Comparison of ENCODE assay signal across 14 mouse cellular contexts in the genomic region with DNA sequence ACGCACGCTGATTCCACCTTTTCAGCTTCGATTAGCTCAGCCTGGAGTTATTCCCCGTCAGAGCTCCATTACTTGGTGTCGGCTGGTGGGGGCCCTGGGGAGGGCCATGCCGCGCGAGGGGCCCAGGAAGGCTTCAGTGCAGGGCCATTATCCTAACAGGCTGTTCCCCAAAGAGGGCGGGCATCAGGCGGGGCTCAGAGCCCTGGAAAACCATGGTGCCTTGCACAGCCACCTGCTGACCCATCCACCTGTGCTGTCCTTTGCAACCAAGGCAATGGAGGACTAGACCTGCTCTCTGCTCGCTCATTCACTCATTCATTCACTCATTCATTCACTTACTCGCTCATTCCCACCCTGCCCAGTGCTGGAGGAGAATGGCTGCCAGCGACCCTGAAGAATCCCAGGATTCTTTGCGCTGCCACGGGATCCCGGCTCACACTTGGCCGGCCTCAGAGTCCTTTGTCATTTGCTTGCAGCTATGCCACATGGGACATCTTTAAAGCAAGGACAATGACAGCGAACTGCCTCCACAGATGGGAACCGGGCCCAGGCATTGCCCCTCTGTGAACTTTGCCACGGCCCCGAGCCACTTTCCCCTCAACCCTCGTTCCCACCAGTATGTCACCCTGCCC.
DNase-seq lines count a peak whose midpoint lies in the region; ATAC-seq lines count a peak whose summit lies in the region.
"Had no signal": no experiment of that assay in that cellular context is flagged by ENCODE, and none has a peak within 500 bp of the region (broad histone marks: within the 10 kb centered on the region; RNA-seq: fewer than 3 reads in every experiment).

No protein-coding gene starts in this region.

- 36% methylated on average over 22 of the region's 22 CpGs for WGBS in neural tube, embryonic 11.5 days
- 33% methylated on average over 22 of the region's 22 CpGs for WGBS in forebrain, embryonic 13.5 days
- 48% methylated on average over 22 of the region's 22 CpGs for WGBS in limb, embryonic 12.5 days
- 49% methylated on average over 22 of the region's 22 CpGs for WGBS in liver, embryonic 11.5 days

- no peaks in the 10 kb centered on the region for H3K9me3 ChIP-seq in neural tube, embryonic 11.5 days (ENCODE audit: control insufficient read depth, low read length)
- no peaks in the 10 kb centered on the region for H3K9me3 ChIP-seq in forebrain, embryonic 13.5 days (replicated peaks)
- no peaks in the 10 kb centered on the region for H3K9me3 ChIP-seq in limb, embryonic 12.5 days
- no peaks in the 10 kb centered on the region for H3K9me3 ChIP-seq in liver, embryonic 11.5 days (ENCODE audit: control insufficient read depth, low read length)

- H3K36me3 ChIP-seq in neural tube, embryonic 11.5 days (ENCODE audit: control insufficient read depth, insufficient read depth, low read length) = no peaks in the 10 kb centered on the region
- H3K36me3 ChIP-seq in forebrain, embryonic 13.5 days (ENCODE audit: poor library complexity, severe bottlenecking) = no peaks in the 10 kb centered on the region
- no peaks in the 10 kb centered on the region for H3K36me3 ChIP-seq in limb, embryonic 12.5 days
- no peaks in the 10 kb centered on the region for H3K36me3 ChIP-seq in liver, embryonic 11.5 days (ENCODE audit: control insufficient read depth, insufficient read depth, low read length)

- peak overlapping the region; percentile 16 for H3K4me2 ChIP-seq in neural tube, embryonic 11.5 days (ENCODE audit: low read depth)
- H3K4me2 ChIP-seq in forebrain, embryonic 13.5 days = peak overlapping the region; percentile 49
- H3K4me2 ChIP-seq in limb, embryonic 12.5 days = peak overlapping the region; percentile 30
- H3K4me2 ChIP-seq in liver, embryonic 11.5 days = no peak overlapping the region

- ATAC-seq in neural tube, embryonic 11.5 days (ENCODE audit: insufficient read depth, low FRiP score, low TSS enrichment) = peak; percentile 38
- ATAC-seq in forebrain, embryonic 13.5 days = no peak; the same call in 1 of the 2 replicates
- ATAC-seq in limb, embryonic 12.5 days (ENCODE audit: insufficient number of reproducible peaks, insufficient read depth, low FRiP score, low TSS enrichment, low read depth) = no peak
- no peak for ATAC-seq in liver, embryonic 11.5 days (replicated peaks; ENCODE audit: low FRiP score)
- ATAC-seq: activated CD4-positive, CD25-positive, alpha-beta regulatory T cell, adult 4 months; lung, postnatal 0 days had no signal

- no peak overlapping the region for H3K27ac ChIP-seq in neural tube, embryonic 11.5 days (ENCODE audit: low read depth, low read length)
- no peak overlapping the region for H3K27ac ChIP-seq in forebrain, embryonic 13.5 days
- H3K27ac ChIP-seq in limb, embryonic 12.5 days = no peak overlapping the region
- no peak overlapping the region for H3K27ac ChIP-seq in liver, embryonic 11.5 days (ENCODE audit: low read depth, low read length)
- H3K27ac ChIP-seq: heart, adult 2 months had no signal

- no peak overlapping the region for H3K4me3 ChIP-seq in neural tube, embryonic 11.5 days (ENCODE audit: low read depth, low read length)
- peak overlapping the region; percentile 11; the same call in 1 of the 2 replicates for H3K4me3 ChIP-seq in forebrain, embryonic 13.5 days
- no peak overlapping the region for H3K4me3 ChIP-seq in limb, embryonic 12.5 days (replicated peaks)
- H3K4me3 ChIP-seq in liver, embryonic 11.5 days (ENCODE audit: low read depth, low read length) = no peak overlapping the region
- H3K4me3 ChIP-seq: heart, adult 2 months had no signal

- H3K4me1 ChIP-seq in neural tube, embryonic 11.5 days (ENCODE audit: control insufficient read depth, insufficient read depth, low read length) = peaks cover 10% of the 10 kb centered on the region
- peaks cover 15% of the 10 kb centered on the region for H3K4me1 ChIP-seq in forebrain, embryonic 13.5 days
- H3K4me1 ChIP-seq in limb, embryonic 12.5 days (replicated peaks) = peaks cover 16% of the 10 kb centered on the region
- no peaks in the 10 kb centered on the region for H3K4me1 ChIP-seq in liver, embryonic 11.5 days (replicated peaks; ENCODE audit: control insufficient read depth, insufficient read depth, low read length)

- H3K27me3 ChIP-seq in neural tube, embryonic 11.5 days (ENCODE audit: control insufficient read depth, insufficient read depth, low read length) = peaks cover 9% of the 10 kb centered on the region; the same call in 1 of the 2 replicates
- H3K27me3 ChIP-seq in forebrain, embryonic 13.5 days = peaks cover 51% of the 10 kb centered on the region
- H3K27me3 ChIP-seq in limb, embryonic 12.5 days = peaks cover 67% of the 10 kb centered on the region
- H3K27me3 ChIP-seq in liver, embryonic 11.5 days (replicated peaks; ENCODE audit: control insufficient read depth, insufficient read depth, low read length) = peaks cover 6% of the 10 kb centered on the region; the same call in 1 of the 2 replicates

- H3K9ac ChIP-seq in neural tube, embryonic 11.5 days (ENCODE audit: low read length) = 0 out of 2 replicates have a peak overlapping the region, but pooled peaks have one; percentile 11
- H3K9ac ChIP-seq in forebrain, embryonic 13.5 days = no peak overlapping the region
- H3K9ac ChIP-seq in limb, embryonic 12.5 days (replicated peaks) = no peak overlapping the region; the same call in 1 of the 2 replicates
- H3K9ac ChIP-seq in liver, embryonic 11.5 days (ENCODE audit: low read depth, low read length) = no peak overlapping the region

- DNase-seq in neural tube, embryonic 11.5 days (ENCODE audit: low spot score) = peak; percentile 47
- no peak for DNase-seq in neural tube, embryonic 10.5 days (ENCODE audit: extremely low spot score, low spot score)
- peak; percentile 72 for DNase-seq in retina, postnatal 1 day
- no peak for DNase-seq in thymus, postnatal 0 days (ENCODE audit: low spot score)
- no peak for DNase-seq in liver, embryonic 11.5 days (ENCODE audit: low spot score)
- no peak for DNase-seq in kidney, adult 9 months
- DNase-seq: heart, adult 2 months; kidney, adult 8-10 months; left cerebral cortex, postnatal 4 days; thymus, adult 2 months had no signal

Comparison
In these comparisons a context has a peak if more than half of its experiments do, and no peak if none do; other contexts are left out.
1. DNase-seq: peak in neural tube, embryonic 11.5 days (single experiment) and retina, postnatal 1 day (single experiment); none in neural tube, embryonic 10.5 days (single experiment), thymus, postnatal 0 days (single experiment), liver, embryonic 11.5 days (single experiment) and kidney, adult 9 months (single experiment).